Mouse (Mus musculus) left cerebral cortex, adult 18-20 months (tissue): ENCODE results near the gene Vps4b. TPM values are rescaled to one million over a fixed set of nuclear protein-coding genes. Genes with fewer than 3 reads are reported as not detected.
"Not testable (repeated sequence)": the region's sequence is repeated elsewhere in the genome, so short reads cannot be mapped to it uniquely, and the experiment has no call there.

Source experiments
- DNase-seq, 2 experiments: peaks; one replicate each; pipeline ENCODE4 v3.0.0; 2021 to 2022; ENCODE audit warnings: low spot score in 2 of 2, mixed read lengths in 1 of 2
- total RNA-seq, 2 experiments: library from RNA; stranded (reverse); gene quantifications; 2 replicates each; pipeline ENCODE4 v1.2.3; 2021

Vps4b gene
- total RNA-seq, 2 experiments from 2014 or later: 56.1 to 58.3 TPM

DNA sequence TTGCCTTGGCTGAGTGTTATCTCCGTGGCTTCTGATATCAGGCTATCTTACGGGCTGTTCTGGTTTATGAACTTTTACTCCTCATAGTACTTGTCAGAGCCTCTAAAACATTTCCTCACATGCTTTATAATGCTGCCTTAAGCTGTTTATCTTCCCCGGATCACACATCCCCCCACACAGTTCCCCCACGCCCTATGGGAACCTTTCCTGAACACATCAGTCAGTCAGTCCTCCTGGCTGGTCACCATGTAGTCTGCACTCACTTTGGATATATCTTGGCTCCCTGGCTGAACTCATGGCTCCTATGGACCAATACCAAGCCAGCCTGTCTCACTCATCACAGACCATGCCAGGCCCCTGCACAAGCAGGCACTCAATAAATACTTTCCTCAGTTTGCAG lies 39.9 kb downstream of the Vps4b start:
- DNase-seq: no peak

DNA sequence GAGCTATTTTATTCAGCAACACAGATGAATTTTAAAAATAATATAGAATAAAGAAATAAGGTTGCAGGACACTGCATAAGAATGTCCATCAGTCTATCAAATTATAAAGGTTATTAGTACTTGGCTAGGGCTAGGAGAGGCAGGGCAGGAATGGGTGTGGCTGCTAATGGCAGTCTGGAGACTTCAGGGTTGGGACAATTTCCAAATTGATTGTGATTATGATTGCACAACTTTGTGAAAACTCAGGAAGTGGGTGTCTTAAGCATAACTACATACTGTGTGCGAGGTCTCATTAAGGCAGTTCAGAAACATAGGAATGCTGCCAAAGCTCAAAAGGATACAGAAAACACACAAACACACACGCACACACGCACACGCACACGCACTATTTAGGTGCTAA lies 44.5 kb downstream of the Vps4b start:
- no peak for DNase-seq

DNA sequence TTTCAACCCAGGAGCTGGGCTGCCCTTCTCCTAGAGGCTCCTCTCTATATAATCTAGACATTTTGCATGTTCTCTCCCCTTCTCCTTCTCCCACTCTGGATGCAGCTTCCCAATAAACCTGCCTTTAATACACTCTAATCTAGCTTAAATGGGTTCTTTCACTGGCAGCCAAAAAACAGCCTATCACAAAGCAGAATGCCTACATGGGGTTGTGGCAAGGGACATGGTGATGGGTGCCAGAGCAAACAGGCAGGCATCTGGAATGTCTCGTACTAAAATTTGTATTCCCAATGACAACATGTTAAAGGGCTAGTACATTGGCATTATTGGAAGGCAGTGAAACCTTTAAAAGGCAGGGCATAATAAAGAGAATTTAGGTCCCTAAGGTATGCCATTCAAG lies 45.9 kb downstream of the Vps4b start:
- DNase-seq: no peak

DNA sequence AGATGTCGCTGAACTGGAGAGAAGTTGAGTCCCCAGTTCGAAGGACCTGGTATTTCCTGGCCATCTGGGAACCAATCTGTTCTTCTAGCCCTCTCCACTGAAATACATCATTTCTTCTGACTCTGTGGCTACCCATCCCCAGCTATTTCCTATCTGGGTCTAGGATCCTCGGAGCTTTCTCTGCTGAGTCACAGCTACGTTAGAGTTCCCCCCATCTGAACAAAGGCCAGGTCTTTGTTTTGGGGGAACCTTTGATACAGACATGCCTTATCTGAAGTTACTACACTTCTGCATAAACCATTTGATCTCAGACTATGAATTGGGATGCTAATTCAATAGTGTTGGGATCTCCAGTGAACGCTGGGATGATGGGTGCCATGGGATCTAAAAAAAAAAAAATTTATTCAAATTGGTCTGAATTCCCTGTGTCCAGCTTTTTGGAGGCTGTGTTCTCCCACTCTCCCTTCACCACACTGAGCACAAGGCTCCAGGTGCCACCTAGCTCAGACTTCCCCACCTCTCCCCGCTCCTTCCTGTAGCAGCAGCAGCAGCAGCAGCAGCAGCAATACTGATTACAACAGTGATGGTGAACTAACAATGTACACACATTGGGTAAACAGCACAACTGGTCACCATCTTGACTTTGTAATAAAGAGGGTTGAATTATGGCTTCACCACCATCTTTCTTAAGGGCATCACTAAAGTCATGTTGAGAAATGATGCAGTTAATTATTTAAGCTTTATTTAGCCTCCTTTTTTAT lies 47.8 kb downstream of the Vps4b start:
- DNase-seq: no peak

DNA sequence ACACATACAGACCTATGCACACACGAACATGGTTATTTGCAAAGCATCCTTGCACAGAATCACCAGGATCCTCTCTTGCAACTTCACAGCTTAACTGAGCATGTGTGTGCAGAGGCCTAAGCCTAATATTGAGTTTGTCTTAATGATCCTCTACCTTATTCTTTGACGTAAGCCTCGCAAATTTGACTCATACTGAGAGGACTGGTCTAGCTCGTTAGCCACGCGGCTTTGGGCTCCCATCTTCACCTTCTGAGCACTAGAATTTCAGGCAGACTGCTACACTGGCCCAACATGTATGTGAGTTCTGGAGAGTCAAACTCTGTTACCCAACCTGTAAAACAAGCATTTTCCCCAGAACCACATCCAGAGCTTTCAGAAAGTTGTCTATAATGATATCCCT lies 53.5 kb downstream of the Vps4b start:
- DNase-seq: no peak

DNA sequence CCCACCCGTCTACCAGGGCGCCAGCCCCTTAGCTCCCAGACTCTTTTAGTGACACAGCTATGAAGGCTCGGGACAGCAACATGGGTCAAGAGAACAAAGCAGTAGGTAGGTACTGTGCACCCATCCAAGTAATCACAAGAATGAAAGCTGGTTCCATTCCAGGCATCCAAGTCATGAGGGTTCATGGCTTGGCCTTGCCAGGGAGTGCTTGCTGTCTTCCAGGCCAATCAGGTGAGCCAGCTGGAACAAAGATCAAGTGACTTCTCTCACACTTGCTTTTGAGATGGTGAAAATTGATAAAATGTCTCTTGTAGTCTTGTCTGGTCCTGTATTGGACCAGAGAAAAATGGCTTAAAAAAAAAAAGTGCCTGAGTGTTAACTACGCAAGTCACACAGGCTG lies 55.8 kb downstream of the Vps4b start:
- no peak for DNase-seq

DNA sequence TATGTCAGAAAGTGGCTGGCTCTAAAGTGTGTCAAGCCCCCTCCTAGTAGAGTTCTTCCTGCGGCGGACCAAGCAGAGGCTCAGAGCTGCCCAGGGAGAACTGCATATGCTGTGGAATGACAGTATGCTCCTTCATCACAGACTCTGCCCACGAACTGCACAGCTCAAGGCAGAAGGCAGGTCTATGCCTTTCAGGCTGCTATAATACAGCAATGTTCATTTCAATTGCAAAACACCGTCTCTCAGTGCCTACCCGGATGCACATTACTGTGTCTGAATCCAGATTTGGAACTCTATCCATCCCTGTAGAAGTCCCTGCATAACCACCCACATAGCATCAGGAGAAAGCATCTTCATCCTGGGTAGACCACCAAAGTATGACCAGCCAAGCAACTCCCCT lies 56.7 kb downstream of the Vps4b start:
- no peak for DNase-seq

DNA sequence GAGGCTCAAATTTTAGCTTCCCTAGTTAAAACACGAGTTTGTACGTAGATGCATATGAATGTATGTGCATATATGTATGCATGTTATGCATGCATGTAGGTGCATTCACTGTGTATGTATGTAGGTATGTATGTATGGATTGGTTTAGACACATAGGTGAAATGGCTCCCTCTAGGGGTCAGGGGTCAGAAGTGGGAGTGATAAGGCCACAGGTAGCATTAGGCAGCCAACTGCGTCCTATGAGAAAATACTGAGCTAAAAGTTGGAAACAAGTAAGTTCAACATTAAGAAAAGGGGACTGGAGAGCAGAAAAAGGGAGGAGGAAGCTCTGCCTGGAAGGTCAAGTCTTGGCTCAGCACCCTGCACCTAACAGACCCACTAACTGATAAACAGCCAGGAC lies 58.4 kb downstream of the Vps4b start:
- no peak for DNase-seq

DNA sequence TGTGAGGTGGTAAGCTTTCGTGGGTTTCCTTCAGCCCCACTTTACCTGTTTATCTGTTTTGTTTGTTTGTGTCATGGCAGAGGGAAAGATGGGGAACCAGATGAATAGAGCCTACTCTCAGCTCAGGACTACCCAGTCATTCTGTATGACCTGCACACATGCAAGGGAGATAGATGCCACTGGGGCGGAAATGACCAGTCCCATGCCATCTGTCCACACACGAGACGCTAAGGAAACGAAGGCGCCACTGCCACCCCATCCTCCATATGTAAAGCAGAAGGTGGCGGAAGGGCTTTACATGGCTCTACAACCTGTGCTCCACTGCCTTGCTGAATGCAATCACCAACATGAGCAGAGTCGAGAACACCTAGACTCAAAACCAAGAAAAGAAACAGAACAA lies 60.3 kb downstream of the Vps4b start:
- no peak for DNase-seq

DNA sequence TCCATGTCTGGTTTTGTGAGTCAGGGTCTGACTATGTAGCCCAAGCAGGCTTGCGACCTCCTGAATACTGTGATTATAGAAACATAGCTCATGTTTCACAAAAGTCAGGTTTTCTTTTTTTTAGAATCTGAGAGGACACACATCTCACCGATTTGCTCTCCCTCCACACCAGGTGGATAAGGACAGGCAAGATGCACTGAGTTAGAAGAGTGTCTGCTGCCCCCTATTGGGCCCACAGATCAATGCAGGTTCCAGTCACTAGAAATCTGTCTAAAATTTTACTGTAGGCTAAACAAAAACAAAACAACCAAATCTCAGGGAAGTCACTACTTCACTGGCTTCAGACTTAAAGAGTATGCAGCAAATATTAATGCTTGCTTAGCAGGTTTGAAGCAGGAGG lies 60.9 kb downstream of the Vps4b start:
- DNase-seq: peak; percentile 53 to 60

DNA sequence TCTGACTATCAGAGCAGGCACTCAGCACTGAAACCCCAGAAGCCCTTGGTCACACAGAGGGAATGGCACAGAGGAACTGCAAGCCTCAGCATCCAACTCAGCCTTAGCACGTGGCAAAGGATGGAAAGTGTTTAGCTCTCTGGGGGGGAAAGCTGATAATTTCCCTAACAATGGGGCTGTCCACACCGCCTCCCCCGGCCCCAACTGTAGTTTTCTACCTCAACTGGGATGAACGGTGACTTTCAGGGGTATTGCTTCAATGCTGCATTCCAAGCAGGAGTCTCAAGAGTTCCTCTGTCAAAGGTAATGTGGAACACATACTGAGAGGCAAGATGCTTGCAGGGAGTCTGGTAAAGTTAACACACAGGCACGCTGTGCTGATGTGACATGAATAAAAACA lies 74.5 kb downstream of the Vps4b start:
- DNase-seq: no peak

DNA sequence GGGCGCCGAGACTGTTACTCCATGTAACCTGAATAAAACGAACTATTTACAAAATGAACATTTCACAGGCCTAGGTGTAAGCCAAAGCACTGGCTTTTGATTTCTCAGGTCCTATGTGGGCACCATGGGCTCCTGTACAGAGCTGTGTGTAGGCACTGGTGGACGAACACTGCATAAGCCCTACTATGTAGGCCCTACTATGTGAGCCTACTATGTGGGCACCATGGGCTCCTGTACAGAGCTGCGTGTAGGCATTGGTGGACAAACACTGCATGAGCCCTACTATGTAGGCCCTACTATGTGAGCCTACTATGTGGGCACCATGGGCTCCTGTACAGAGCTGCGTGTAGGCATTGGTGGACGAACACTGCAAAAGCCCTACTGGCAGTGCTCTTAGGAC lies 78.8 kb downstream of the Vps4b start:
- DNase-seq: not testable (repeated sequence)

DNA sequence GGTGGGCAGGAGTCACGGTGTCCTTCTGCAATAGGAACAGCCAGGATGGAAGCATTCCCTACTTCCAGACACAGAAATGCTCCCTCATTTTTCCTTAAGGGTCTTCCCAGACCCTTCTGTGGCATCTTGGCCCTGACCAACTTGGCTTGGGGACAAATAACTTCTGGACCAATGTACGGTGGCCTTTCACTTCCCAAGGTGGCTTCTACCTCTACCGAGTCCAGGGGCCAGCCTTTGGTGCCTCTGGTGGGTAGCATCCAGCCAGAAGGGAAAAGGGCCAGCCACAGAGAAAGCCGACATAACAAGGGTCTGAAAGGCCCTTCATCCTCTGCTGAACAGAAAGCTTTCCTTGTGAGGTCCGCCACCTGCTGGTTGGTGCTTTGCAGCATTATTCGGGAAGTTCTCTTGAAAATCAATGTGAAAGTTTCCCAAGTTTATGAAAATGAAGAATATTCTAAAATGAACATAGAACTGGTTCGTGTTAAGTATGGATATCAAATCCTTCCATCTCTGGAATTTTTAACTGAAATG lies 79.4 kb downstream of the Vps4b start:
- DNase-seq: peak; percentile 73 to 83

DNA sequence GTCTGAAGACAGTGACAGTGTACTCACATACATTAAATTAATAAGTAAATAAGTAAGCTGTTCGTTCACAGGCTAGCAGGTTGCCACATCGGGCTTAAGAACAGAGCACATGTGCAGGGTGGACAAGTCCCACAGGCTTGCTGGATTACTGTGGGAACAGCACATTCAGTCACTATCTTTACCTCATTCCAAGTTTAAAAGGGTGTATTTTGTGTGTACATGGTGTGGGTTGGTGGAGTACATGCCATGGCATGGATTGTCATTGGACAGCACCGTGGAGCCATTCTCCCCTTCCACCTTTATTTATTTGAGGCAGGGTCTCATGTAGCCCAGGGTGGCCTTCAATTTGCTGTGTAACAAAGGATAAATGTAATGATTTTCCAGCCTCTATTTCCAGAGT lies 80.4 kb downstream of the Vps4b start:
- no peak for DNase-seq

DNA sequence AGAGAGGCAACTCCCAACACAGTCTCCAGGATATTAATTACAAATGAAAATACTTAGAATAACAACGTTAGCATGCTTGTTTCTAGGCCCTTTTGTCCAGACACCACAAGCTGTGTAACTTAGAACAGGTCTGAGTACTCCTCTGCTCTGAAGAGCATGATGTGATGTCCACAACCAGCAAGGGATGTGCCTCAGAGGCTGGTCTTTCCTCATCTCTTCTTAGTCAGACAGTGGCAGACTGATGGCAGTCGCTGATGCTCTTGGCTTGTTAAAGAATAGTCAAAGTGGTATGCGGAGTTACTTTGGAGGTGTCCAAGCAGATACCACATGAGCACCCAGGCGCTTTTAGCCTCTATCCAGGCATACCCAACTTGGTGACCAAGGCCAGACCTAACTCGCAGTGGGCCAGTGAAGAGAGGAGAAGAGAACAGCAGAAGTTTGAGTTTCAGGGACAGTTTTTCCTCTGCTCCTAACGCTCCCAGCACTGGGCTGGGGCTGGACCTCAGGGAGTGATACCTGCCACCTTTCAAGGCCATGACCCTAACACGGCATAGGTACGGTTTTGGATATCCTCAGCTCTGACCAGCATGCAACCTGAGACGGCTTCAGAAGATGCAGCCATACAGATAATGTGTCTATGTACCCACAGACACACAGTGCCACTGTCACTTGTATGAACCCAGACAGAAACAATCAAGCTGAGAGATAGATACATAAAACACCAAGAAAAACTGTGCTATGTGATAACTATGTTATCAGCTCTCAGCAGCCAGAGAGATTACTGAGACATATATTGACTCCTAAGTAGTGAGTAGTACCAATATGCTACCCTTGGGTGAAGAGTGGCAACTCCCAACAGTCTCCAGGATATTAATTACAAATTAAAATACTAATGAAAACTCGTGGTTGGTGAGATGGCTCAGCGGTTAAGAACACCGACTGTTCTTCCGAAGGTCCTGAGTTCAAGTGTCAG lies 81.1 kb downstream of the Vps4b start:
- no peak for DNase-seq

DNA sequence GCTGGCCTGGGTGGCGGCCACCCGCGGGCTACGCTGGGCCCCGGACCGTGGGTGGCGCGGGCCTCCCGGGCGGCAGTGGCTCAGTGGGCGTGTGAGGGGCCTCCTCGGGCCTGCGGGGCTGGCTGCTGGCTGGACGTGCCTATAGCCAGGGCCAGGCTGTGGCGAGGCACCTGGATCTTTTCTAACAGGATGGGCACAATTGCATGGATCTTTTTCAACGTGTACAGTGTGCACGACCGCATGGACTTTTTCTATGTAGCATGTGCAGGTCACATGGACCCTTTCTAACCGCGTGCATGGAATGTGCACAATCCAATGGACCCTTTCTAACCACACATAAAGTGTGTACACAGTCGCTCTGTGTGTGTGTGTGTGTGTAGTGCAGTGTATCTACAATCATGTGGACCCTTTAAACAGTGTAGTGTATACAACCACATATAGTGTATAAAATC lies 82.0 kb downstream of the Vps4b start:
- DNase-seq: no peak

Other genes starting within 250 kb of the Vps4b start
- gene Bcl2, start 82.5 kb downstream of the Vps4b start, total RNA-seq: 10 to 100 TPM; 16.9 to 19.1 TPM
- 10 to 100 TPM; 27.3 to 28.4 TPM for gene Kdsr, start 37.0 kb downstream of the Vps4b start, total RNA-seq
- gene Serpinb5, start 64.4 kb upstream of the Vps4b start, total RNA-seq: under 1 TPM in 1 of 2 experiments, not detected in 1; 0.16 TPM
- gene Serpinb12, start 137.7 kb upstream of the Vps4b start, total RNA-seq: not detected
- not detected for gene Serpinb13, start 184.3 kb upstream of the Vps4b start, total RNA-seq